Mouse (Mus musculus): ENCODE data around the gene Rngtt. TPM values are rescaled to one million over a fixed set of nuclear protein-coding genes. Genes with fewer than 3 reads are reported as not detected.
A peak's percentile ranks its signal among the peaks of the same experiment; 100 is the strongest.
"Not testable (repeated sequence)": the region's sequence is repeated elsewhere in the genome, so short reads cannot be mapped to it uniquely, and the experiment has no call there.

Gene Rngtt
- total RNA-seq, 2 experiments from 2014 or later: 27.3 to 29.2 TPM

DNA sequence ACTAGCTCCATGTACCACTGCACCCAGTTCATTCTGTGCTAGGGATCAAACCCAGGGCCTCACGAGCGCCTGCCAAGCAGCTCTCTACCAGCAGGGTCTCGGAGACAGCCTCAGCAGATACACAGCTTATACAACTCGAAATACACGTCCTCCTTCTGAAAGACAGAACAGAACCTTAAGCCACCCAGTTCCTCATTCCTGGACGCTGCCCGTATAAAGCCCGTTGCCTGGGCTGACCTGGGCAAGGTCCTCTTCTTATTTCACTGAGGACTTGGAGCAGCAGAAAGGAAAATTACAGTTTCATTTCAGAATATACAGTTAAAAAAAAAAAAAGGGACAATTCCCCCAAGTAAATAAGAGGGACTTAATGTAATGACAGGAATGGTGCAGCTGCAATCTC is 24.7 kb upstream of the Rngtt start:
- no peak for DNase-seq (ENCODE audit: extremely low spot score in 1 of 2, low spot score in 2 of 2)
- TF ChIP-seq CTCF (IDR thresholded peaks at IDR 0.05): no peak
- intact Hi-C loops (cut with DNase I): no loop called here
- Histone ChIP-seq H3K4me3 (no peak overlapping the region), H3K27ac (no peak overlapping the region)

DNA sequence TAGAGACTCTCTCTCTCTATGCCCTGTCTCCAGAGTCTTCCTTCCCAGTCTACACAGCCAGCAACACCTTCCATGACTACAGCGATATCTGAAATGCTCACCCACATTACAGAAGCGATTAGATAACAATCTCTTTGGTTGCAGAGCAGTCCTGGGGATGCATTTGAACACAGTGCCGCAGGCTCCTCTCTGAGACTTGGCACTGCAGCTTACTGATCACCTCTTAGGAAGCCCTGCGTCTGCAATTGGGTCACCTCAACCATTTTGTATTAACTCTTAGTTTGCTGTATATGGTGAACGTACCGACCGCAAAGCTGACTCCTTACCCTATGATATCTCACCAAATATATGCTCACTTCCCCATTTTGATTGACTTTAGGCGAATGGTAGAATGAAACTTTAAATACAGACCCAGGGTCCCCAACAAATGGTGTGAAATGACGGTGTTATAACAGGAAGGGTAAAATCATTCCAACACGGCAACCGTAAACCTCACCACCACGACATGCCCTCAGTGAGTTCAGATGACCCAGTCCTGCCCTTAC is 20.9 kb upstream of the Rngtt start:
- intact Hi-C loops (cut with DNase I): loop anchor here (2.0 kb wide), 1 partner anchor 38 kb away; no protein-coding TSS in a partner anchor
- Histone ChIP-seq H3K27ac (no peak overlapping the region), H3K4me3 (peak overlapping the region; percentile 44)
- TF ChIP-seq CTCF (IDR thresholded peaks at IDR 0.05): no peak
- DNase-seq (ENCODE audit: extremely low spot score in 1 of 2, low spot score in 2 of 2): no peak

DNA sequence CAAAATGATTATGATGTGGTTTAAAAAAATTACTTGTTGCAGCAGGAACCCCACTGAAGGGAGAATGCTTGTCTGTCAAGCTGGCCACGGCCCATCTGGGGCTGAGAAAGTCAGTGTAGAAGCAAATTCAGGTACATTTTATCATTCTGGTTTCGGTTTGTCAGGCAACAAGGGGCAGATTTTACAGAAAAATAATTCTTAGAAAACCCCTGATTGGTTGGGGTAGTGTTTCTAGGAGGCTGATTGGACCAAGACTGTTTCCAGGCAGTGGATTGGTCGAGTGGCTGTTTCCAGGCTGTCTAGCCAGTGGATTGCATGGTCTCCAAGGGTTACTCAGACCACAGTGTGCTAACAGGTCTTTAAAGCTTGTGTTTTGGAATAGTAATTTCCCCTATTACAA is 20.1 kb upstream of the Rngtt start, which contains the start of gene Pnrc1:
Gene Pnrc1 (minus strand): TSS at position 162 of the 400 bp plus-strand sequence.
- no peak for DNase-seq (ENCODE audit: extremely low spot score in 1 of 2, low spot score in 2 of 2)
- no peak for TF ChIP-seq CTCF (IDR thresholded peaks at IDR 0.05)
- intact Hi-C loops (cut with DNase I): loop anchor here (10.0 kb wide), 1 partner anchor 255 kb away; the partner anchor contains the start of gene Ube2j1
- no peak within 1 kb of the TSS for H3K27ac ChIP-seq
- peak within 1 kb of the TSS; percentile 44 for H3K4me3 ChIP-seq

DNA sequence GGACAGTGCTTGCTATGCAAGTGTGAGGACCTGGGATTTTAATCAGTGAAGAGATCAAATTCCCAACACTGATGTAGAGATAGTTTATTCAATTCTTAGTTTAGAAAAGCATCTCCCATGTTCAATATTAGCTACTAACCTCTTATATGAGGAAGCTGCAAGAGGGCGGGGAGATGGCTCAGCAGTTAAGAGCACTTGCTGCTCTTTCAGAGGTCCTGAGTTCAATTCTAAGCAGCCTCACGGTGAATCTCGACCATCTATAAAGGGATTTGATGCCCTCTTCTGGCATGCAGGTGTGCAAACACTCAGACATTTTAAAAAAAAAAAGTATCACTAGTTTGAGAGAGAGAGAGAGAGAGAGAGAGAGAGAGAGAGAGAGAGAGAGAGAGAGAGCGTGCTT is 19.2 kb upstream of the Rngtt start:
- no peak overlapping the region for H3K27ac ChIP-seq
- DNase-seq (ENCODE audit: extremely low spot score in 1 of 2, low spot score in 2 of 2): no peak
- intact Hi-C loops (cut with DNase I): loop anchor here (10.0 kb wide), 1 partner anchor 256 kb away; the partner anchor contains the start of gene Ube2j1
- TF ChIP-seq CTCF (IDR thresholded peaks at IDR 0.05): peak; percentile 4; the same call in 1 of the 2 replicates
- no peak overlapping the region for H3K4me3 ChIP-seq

DNA sequence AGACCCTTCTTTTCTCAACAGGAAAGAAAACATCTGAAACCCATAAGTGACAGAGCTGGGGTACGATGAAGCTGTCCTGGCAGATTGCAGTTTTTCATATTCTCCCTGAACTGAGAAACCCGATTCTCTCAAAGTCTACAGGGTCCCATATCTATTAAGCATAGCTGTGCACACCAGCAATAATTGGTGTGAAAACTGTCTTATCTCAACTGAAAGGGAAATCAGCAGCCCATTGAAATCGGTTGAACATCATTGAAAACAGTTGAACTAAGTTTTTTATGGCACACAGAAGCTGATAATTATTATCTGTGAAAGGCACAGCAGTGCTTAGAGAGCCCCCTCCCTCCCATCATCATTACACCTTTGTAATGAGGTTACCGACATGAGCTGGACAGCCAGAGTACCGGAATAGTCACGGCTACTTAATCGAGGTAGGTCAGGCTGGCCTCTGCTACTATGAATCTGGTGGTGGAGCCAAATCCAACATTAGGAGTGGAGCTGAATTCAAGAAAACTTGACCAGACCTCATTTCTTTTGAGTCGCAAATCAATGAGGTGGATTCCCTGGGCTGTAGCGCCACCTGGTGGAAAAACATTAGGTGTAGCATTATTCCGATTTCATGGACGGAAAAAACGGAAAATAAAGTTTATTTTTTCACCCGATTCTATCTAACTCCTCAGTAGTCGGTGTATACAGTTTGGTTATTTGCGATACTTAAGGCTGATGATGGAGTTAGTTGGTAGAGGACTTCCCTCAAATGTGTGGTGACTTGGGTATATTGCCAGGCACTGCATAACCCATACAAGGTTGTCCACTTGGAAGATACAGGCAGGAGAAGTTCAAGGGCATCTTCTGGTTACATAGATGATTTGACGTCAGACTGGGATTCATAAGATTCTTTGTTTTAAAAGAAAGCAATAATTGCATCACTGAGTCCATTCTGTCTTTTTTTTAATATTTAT is 17.4 kb upstream of the Rngtt start:
- Histone ChIP-seq H3K27ac (no peak overlapping the region), H3K4me3 (no peak overlapping the region)
- intact Hi-C loops (cut with DNase I): loop anchor here (1.0 to 10.0 kb wide), 4 partner anchors 83 to 258 kb away; partner anchors contain the start of gene Ube2j1
- peak; percentile 83 for TF ChIP-seq CTCF (IDR thresholded peaks at IDR 0.05)
- DNase-seq (ENCODE audit: extremely low spot score in 1 of 2, low spot score in 2 of 2): peak; percentile 41 to 68

DNA sequence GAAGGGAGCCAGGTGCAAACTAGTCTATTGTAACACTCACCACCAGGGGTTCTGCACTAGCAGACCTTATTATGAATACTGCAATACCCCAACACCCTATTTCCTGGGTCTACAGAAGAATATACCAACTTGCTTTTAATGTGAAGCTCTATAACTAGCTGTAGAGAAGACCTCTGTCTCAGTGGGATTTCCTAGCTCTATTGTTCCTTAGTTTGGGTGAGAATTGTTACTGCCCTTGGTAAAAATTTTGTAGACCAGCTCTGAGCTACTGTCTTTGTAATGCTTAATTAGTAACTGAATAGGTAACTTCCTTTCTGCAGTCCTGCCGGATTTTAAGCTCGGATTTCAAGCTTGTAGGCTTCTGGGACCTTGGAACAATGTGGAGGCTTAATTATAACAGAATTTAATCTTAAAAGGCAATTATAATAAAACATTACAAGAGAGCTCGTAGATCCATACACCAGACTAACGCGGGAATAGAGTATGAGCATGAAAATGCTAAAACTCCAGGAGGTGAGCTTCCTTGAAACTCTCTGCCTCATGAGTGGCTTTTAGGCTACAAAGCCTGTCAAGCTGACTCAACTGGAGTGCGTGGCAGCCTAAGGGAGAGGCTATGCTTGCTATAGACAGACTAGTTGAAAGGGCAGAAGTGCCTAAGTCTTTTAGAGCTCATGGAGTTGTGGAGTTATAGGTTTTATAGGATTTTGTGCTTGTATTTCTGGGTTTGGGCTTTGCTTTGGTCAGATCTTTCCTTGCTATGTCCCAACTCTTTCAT is 9.0 kb upstream of the Rngtt start:
- DNase-seq (ENCODE audit: extremely low spot score in 1 of 2, low spot score in 2 of 2); intact Hi-C loops (cut with DNase I); H3K4me3 ChIP-seq; H3K27ac ChIP-seq: not testable (repeated sequence)

DNA sequence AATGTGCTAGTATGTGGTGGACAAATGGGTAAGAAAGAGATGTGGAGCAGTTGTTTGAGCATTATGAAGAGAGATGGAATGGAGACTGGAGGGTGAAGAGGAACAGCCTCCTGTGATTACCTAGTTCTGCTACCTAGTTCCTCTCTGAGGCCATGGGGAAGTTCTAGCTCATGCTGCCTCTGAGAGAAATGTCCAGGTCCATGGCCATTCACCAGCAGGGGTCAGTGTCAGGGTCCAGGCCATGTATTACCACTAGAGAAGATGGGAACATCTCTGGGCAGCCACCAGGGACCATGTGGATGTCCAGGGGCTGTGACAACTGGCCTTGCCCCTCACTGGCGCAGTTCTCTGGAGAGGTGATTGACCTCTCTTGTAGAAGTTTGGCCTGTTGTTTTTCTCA is 7.1 kb upstream of the Rngtt start:
- Histone ChIP-seq H3K27ac (no peak overlapping the region), H3K4me3 (no peak overlapping the region)
- DNase-seq (ENCODE audit: extremely low spot score in 1 of 2, low spot score in 2 of 2): no peak
- intact Hi-C loops (cut with DNase I): no loop called here
- no peak for TF ChIP-seq CTCF (IDR thresholded peaks at IDR 0.05)

DNA sequence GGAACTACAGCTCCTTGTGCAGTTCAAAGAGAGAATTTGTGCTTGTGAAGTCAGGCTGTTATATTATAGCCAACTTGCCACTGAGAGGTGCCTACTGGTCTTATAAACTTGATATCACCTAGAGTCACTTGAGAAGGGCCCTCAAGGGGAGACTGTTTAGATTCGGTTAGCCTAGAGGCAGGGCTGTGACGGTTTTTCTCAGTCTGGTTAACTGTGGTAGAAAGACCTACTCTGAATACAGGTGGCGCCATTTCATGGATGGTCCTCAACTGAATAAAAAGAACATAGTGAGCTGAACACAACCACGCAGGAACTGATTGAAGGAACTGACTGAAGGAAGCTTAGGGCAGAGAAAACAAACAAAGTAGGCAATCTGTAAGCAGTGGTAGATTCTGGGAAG is 3.0 kb upstream of the Rngtt start:
- DNase-seq (ENCODE audit: extremely low spot score in 1 of 2, low spot score in 2 of 2): no peak
- no peak; the same call in 1 of the 2 replicates for TF ChIP-seq CTCF (IDR thresholded peaks at IDR 0.05)
- Histone ChIP-seq H3K27ac (no peak overlapping the region), H3K4me3 (no peak overlapping the region)
- intact Hi-C loops (cut with DNase I): no loop called here

DNA sequence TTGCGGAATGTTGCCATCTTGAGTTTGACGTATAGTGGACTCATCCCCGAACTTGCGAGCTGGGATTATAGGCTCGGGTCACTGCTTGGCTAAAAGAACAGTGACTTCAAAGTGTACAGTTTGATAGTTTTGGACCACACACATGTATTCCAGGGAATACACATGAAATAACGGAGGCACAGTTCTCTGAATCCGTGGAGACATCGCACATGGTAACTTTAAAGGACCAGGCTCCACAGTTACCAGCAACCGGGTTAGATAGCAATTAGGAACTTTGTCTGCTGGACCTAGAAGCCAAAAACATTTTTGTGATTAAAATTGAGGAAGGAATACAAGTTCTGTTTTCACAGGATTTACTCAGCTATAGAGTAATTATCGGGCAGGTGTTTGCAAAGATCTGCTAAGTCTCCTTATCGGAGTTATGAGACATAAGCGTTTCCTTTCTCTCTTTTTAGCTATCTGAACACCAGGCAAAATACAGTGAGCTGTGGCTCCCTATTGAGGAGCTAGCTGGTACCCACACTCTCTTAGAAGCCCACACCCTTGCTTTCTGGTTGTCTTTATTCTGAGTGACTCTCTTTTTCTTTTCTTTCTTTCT is 828 bp downstream of the Rngtt start:
- no peak overlapping the region; the same call in 1 of the 2 replicates for H3K27ac ChIP-seq
- peak overlapping the region; percentile 80 for H3K4me3 ChIP-seq
- no peak for TF ChIP-seq CTCF (IDR thresholded peaks at IDR 0.05)
- intact Hi-C loops (cut with DNase I): no loop called here
- DNase-seq (ENCODE audit: extremely low spot score in 1 of 2, low spot score in 2 of 2): no peak

DNA sequence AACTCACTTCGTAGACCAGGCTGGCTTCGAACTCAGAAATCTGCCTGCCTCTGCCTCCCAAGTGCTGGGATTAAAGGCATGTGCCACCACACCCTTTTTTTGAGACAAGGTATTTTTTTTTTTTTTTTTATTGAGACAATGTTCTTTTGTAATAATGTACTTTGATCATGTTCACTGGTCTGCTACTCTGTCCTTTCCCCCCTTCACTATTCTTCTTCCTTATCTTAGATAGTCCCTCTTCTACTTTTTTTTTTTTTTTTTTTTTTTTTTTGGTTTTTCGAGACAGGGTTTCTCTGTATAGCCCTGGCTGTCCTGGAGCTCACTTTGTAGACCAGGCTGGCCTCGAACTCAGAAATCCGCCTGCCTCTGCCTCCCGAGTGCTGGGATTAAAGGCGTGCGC is 4.0 kb downstream of the Rngtt start:
- H3K27ac ChIP-seq; H3K4me3 ChIP-seq; DNase-seq (ENCODE audit: extremely low spot score in 1 of 2, low spot score in 2 of 2); intact Hi-C loops (cut with DNase I): not testable (repeated sequence)

DNA sequence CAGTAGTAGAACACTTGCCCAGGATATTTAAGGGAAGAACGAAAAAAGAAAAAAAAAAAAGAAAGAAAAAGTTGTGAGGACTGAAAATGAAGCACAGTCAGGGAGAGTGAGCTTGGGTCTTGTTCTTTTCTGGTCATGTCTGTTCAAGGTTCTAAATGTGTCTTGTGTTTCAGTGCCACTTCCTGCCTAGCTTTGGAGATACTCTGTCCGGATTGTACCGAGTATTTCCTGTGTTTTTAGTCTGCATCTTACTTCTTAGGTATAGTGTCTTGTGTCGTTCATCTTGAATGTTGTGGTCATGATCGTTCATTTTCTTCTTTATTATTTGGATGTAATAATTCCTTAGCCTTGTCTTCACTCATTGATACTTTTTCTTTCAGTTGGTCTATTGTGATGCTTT is 5.7 kb downstream of the Rngtt start:
- Histone ChIP-seq H3K27ac (no peak overlapping the region), H3K4me3 (no peak overlapping the region)
- intact Hi-C loops (cut with DNase I): no loop called here
- DNase-seq (ENCODE audit: extremely low spot score in 1 of 2, low spot score in 2 of 2): no peak
- no peak for TF ChIP-seq CTCF (IDR thresholded peaks at IDR 0.05)
